Mouse (Mus musculus) brown adipose tissue, adult 24 weeks (tissue): ENCODE data around the gene Ugt1a9. TPM values are rescaled to one million over a fixed set of nuclear protein-coding genes. Genes with fewer than 3 reads are reported as not detected.

Experiments used
- polyA plus RNA-seq: library from polyadenylated mRNA; stranded (reverse); fragments of >200 nt; gene quantifications from 2 replicates; pipeline ENCODE4 v1.2.4, GENCODE M21; 2012; ENCODE audit not compliant: missing spikeins, insufficient read depth, insufficient read length

Ugt1a9 gene
- polyA plus RNA-seq, 1 experiment: not detected

Other genes starting within 250 kb of the Ugt1a9 start
- 59.1 and 61.6 TPM in 2 replicates for gene Dgkd, start 217.5 kb upstream of the Ugt1a9 start, polyA plus RNA-seq
- 13.1 and 16.1 TPM in 2 replicates for gene Usp40, start 62.2 kb upstream of the Ugt1a9 start, polyA plus RNA-seq
- not detected in 2 replicates for gene Ugt1a10, start 15.4 kb upstream of the Ugt1a9 start, polyA plus RNA-seq
- not detected in 2 replicates for gene Ugt1a8, start 17.0 kb downstream of the Ugt1a9 start, polyA plus RNA-seq
- 1.5 and 2.2 TPM in 2 replicates for gene Ugt1a7c, start 24.3 kb downstream of the Ugt1a9 start, polyA plus RNA-seq
- 5.0 and 5.9 TPM in 2 replicates for gene Ugt1a6b, start 32.5 kb downstream of the Ugt1a9 start, polyA plus RNA-seq
- 5.6 and 6.1 TPM in 2 replicates for gene Ugt1a6a, start 64.0 kb downstream of the Ugt1a9 start, polyA plus RNA-seq
- gene Ugt1a5, start 95.2 kb downstream of the Ugt1a9 start, polyA plus RNA-seq: 1.5 TPM in 1 of 2 replicates, not detected in the other
- gene Ugt1a2, start 129.8 kb downstream of the Ugt1a9 start, polyA plus RNA-seq: not detected in 2 replicates
- 4.3 and 5.0 TPM in 2 replicates for gene Dnajb3, start 135.0 kb downstream of the Ugt1a9 start, polyA plus RNA-seq
- gene Ugt1a1, start 141.2 kb downstream of the Ugt1a9 start, polyA plus RNA-seq: 0.95 TPM in 1 of 2 replicates, not detected in the other
- not detected in 2 replicates for gene Mroh2a, start 156.2 kb downstream of the Ugt1a9 start, polyA plus RNA-seq
- gene Hjurp, start 206.8 kb downstream of the Ugt1a9 start, polyA plus RNA-seq: 10.3 and 11.1 TPM in 2 replicates
- gene Trpm8, start 206.9 kb downstream of the Ugt1a9 start, polyA plus RNA-seq: not detected in 2 replicates